7 mouse cellular contexts compared by ENCODE assay signal in genomic region chr9:107554319-107554825, GRCm38 (mm10). TPM values are rescaled to one million over a fixed set of nuclear protein-coding genes. Genes with fewer than 3 reads are reported as not detected.
A peak's percentile ranks its signal among the peaks of the same experiment; 100 is the strongest.
DNase-seq lines count a peak whose midpoint lies in the region; ATAC-seq lines count a peak whose summit lies in the region.

No protein-coding gene starts in this region.

- peaks cover 15% of the 10 kb centered on the region for H3K27me3 ChIP-seq in limb, embryonic 10.5 days (ENCODE audit: low read depth, poor library complexity, severe bottlenecking)
- H3K27me3 ChIP-seq in midbrain, embryonic 13.5 days = peaks cover 41% of the 10 kb centered on the region

- peaks cover 30% of the 10 kb centered on the region for H3K36me3 ChIP-seq in limb, embryonic 10.5 days
- H3K36me3 ChIP-seq in midbrain, embryonic 13.5 days = peaks cover 30% of the 10 kb centered on the region

- ATAC-seq in midbrain, embryonic 13.5 days = peak; percentile 95

- H3K9ac ChIP-seq in midbrain, embryonic 13.5 days (replicated peaks) = peak overlapping the region; percentile 81

- DNase-seq in adrenal gland, adult 8-10 months = peak; percentile 94
- peak; percentile 97 for DNase-seq in embryo, embryonic 9.5 days (ENCODE audit: extremely low spot score)
- peak; percentile 89 to 95 for DNase-seq in gastrocnemius, postnatal 4 days (ENCODE audit: low spot score in 2 of 2)
- peak; percentile 96 for DNase-seq in kidney, adult 11 months
- peak; percentile 96 for DNase-seq in limb, embryonic 10.5 days (ENCODE audit: low spot score)
- DNase-seq in spleen, adult 12 weeks (ENCODE audit: low spot score) = peak; percentile 94

- H3K4me2 ChIP-seq in midbrain, embryonic 13.5 days (replicated peaks) = peak overlapping the region; percentile 95

- H3K27ac ChIP-seq in limb, embryonic 10.5 days = peak overlapping the region; percentile 93
- H3K27ac ChIP-seq in midbrain, embryonic 13.5 days = peak overlapping the region; percentile 84

- no peaks in the 10 kb centered on the region for H3K9me3 ChIP-seq in limb, embryonic 10.5 days (replicated peaks)
- H3K9me3 ChIP-seq in midbrain, embryonic 13.5 days = no peaks in the 10 kb centered on the region

- H3K4me3 ChIP-seq in limb, embryonic 10.5 days = peak overlapping the region; percentile 83
- H3K4me3 ChIP-seq in midbrain, embryonic 13.5 days (replicated peaks) = peak overlapping the region; percentile 60

- peaks cover 71% of the 10 kb centered on the region for H3K4me1 ChIP-seq in limb, embryonic 10.5 days
- H3K4me1 ChIP-seq in midbrain, embryonic 13.5 days (replicated peaks) = peaks cover 51% of the 10 kb centered on the region

- WGBS in limb, embryonic 10.5 days = under 1% methylated on average over 53 of the region's 53 CpGs
- under 1% methylated on average over 53 of the region's 53 CpGs for WGBS in midbrain, embryonic 13.5 days

RNA-seq across cellular contexts. Expression of gene Rassf1, which starts 3.0 kb away (rescaled TPM):
- 10 to 100 TPM; 16.1 to 33.1 (median 26.2) TPM for total RNA-seq in adrenal gland, adult 8-10 months (2022)
- total RNA-seq in gastrocnemius, postnatal 4 days (2021) = 10 to 100 TPM; 31.1 to 39.6 TPM
- polyA plus RNA-seq in limb, embryonic 10.5 days (2016; fragmentation: Nextera tagmentation; extraction: Ambion mirVana) = 55.3 and 57.4 TPM in 2 replicates
- 38.6 and 39.5 TPM in 2 replicates for polyA plus RNA-seq in midbrain, embryonic 13.5 days (2015; fragmentation: Nextera tagmentation; extraction: Ambion mirVana)

RNA-seq across cellular contexts. Expression of gene Zmynd10, which starts 7.3 kb away (rescaled TPM):
- total RNA-seq in adrenal gland, adult 8-10 months (2022) = 1 to 10 TPM in 1 of 4 experiments, under 1 TPM in 2, not detected in 1; 0.41 to 1.7 (median 0.62) TPM
- not detected for total RNA-seq in gastrocnemius, postnatal 4 days (2021)
- polyA plus RNA-seq in limb, embryonic 10.5 days (2016; fragmentation: Nextera tagmentation; extraction: Ambion mirVana) = 0.25 and 0.33 TPM in 2 replicates
- 1.1 and 1.5 TPM in 2 replicates for polyA plus RNA-seq in midbrain, embryonic 13.5 days (2015; fragmentation: Nextera tagmentation; extraction: Ambion mirVana)

RNA-seq across cellular contexts. Expression of gene Tusc2, which starts 8.7 kb away (rescaled TPM):
- 10 to 100 TPM; 55.1 to 64.1 (median 61.8) TPM for total RNA-seq in adrenal gland, adult 8-10 months (2022)
- total RNA-seq in gastrocnemius, postnatal 4 days (2021) = 10 to 100 TPM; 20.3 to 21.5 TPM
- 60.4 and 62.5 TPM in 2 replicates for polyA plus RNA-seq in limb, embryonic 10.5 days (2016; fragmentation: Nextera tagmentation; extraction: Ambion mirVana)
- polyA plus RNA-seq in midbrain, embryonic 13.5 days (2015; fragmentation: Nextera tagmentation; extraction: Ambion mirVana) = 93.2 and 109 TPM in 2 replicates

RNA-seq across cellular contexts. Expression of gene Nprl2, which starts 12.3 kb away (rescaled TPM):
- 10 to 100 TPM; 30.3 to 35.9 (median 32.0) TPM for total RNA-seq in adrenal gland, adult 8-10 months (2022)
- 10 to 100 TPM; 10.0 to 12.7 TPM for total RNA-seq in gastrocnemius, postnatal 4 days (2021)
- 34.0 and 37.3 TPM in 2 replicates for polyA plus RNA-seq in limb, embryonic 10.5 days (2016; fragmentation: Nextera tagmentation; extraction: Ambion mirVana)
- polyA plus RNA-seq in midbrain, embryonic 13.5 days (2015; fragmentation: Nextera tagmentation; extraction: Ambion mirVana) = 67.7 and 70.8 TPM in 2 replicates

RNA-seq across cellular contexts. Expression of gene Cyb561d2, which starts 12.4 kb away (rescaled TPM):
- 10 to 100 TPM; 21.1 to 28.3 (median 25.1) TPM for total RNA-seq in adrenal gland, adult 8-10 months (2022)
- total RNA-seq in gastrocnemius, postnatal 4 days (2021) = 1 to 10 TPM; 4.6 to 5.9 TPM
- polyA plus RNA-seq in limb, embryonic 10.5 days (2016; fragmentation: Nextera tagmentation; extraction: Ambion mirVana) = 13.2 and 15.8 TPM in 2 replicates
- 28.3 and 29.1 TPM in 2 replicates for polyA plus RNA-seq in midbrain, embryonic 13.5 days (2015; fragmentation: Nextera tagmentation; extraction: Ambion mirVana)

Comparison
In these comparisons a context has a peak if more than half of its experiments do, and no peak if none do; other contexts are left out.
1. Peak in every context shown above with its lines: DNase-seq, ATAC-seq, H3K4me3 ChIP-seq and H3K27ac ChIP-seq.